Mouse (Mus musculus) heart, postnatal 4 days (tissue): ENCODE results near the gene Os9. TPM values are rescaled to one million over a fixed set of nuclear protein-coding genes. Genes with fewer than 3 reads are reported as not detected.
"Not testable (repeated sequence)": the region's sequence is repeated elsewhere in the genome, so short reads cannot be mapped to it uniquely, and the experiment has no call there.

ENCODE experiments used
- DNase-seq: peaks from one replicate; pipeline ENCODE4 v3.0.0; 2021
- total RNA-seq, 2 experiments: library from RNA; stranded (reverse); gene quantifications; 2 replicates each; pipeline ENCODE4 v1.2.3; 2021

Gene Os9
- 10 to 100 TPM; 33.0 to 35.4 TPM for total RNA-seq

- peak; percentile 97 for DNase-seq
These were observed at the start of gene Os9 for GRCm38 (mm10) chr10:127121066-127121477. Gene Os9, minus strand, starts transcription at chr10:127121131.

- DNase-seq: no peak
These were observed 49.1 kb upstream of the Os9 start for GRCm38 (mm10) chr10:127170002-127170401.

GRCm38 (mm10) chr10:127167614-127168192 lies 46.8 kb upstream of the Os9 start:
- DNase-seq: no peak

GRCm38 (mm10) chr10:127166771-127167613 lies 46.1 kb upstream of the Os9 start:
- no peak for DNase-seq

GRCm38 (mm10) chr10:127166404-127166715 lies 45.4 kb upstream of the Os9 start:
- DNase-seq: no peak

GRCm38 (mm10) chr10:127165654-127166403 lies 44.9 kb upstream of the Os9 start:
- peak; percentile 30 for DNase-seq

GRCm38 (mm10) chr10:127165354-127165653 lies 44.4 kb upstream of the Os9 start:
- no peak for DNase-seq

- DNase-seq: peak; percentile 79
These were observed 43.9 kb upstream of the Os9 start, which contains the start of gene B4galnt1 for GRCm38 (mm10) chr10:127164631-127165353. Gene B4galnt1, plus strand, starts transcription at chr10:127165225.

GRCm38 (mm10) chr10:127164190-127164589 lies 43.3 kb upstream of the Os9 start:
- DNase-seq: no peak

GRCm38 (mm10) chr10:127162771-127163261 lies 41.9 kb upstream of the Os9 start:
- not testable (repeated sequence) for DNase-seq

- no peak for DNase-seq
These were observed 39.8 kb upstream of the Os9 start for GRCm38 (mm10) chr10:127160728-127161127.

GRCm38 (mm10) chr10:127160081-127160480 lies 39.1 kb upstream of the Os9 start:
- DNase-seq: no peak

GRCm38 (mm10) chr10:127158471-127158870 lies 37.5 kb upstream of the Os9 start:
- no peak for DNase-seq

GRCm38 (mm10) chr10:127156511-127156910 lies 35.6 kb upstream of the Os9 start:
- DNase-seq: no peak

- DNase-seq: no peak
These were observed 35.2 kb upstream of the Os9 start for GRCm38 (mm10) chr10:127156089-127156488.

- DNase-seq: no peak
These were observed 33.7 kb upstream of the Os9 start for GRCm38 (mm10) chr10:127154652-127155051.

- no peak for DNase-seq
These were observed 33.3 kb upstream of the Os9 start for GRCm38 (mm10) chr10:127154241-127154640.

GRCm38 (mm10) chr10:127153323-127153722 lies 32.4 kb upstream of the Os9 start:
- DNase-seq: no peak

- not testable (repeated sequence) for DNase-seq
These were observed 31.6 kb upstream of the Os9 start for GRCm38 (mm10) chr10:127152556-127152955.

GRCm38 (mm10) chr10:127151233-127151632 lies 30.3 kb upstream of the Os9 start:
- not testable (repeated sequence) for DNase-seq

GRCm38 (mm10) chr10:127150471-127150872 lies 29.5 kb upstream of the Os9 start:
- no peak for DNase-seq

- no peak for DNase-seq
These were observed 26.2 kb upstream of the Os9 start for GRCm38 (mm10) chr10:127147135-127147534.

GRCm38 (mm10) chr10:127145303-127145702 lies 24.4 kb upstream of the Os9 start:
- DNase-seq: no peak
